Mouse (Mus musculus) lung, adult 2 months (tissue): ENCODE measurements around the gene Cryba1.

Experiments
- CTCF ChIP-seq: fragments of 200-500 bp; IDR thresholded peaks from 2 replicates; pipeline ENCODE4 v1.5.1; 2011; ENCODE audit warnings: mild to moderate bottlenecking, low read length, control low read depth; ENCODE audit not compliant: insufficient read depth
- POLR2A ChIP-seq: fragments of 200-500 bp; IDR thresholded peaks from 2 replicates; pipeline ENCODE4 v1.6.1; 2011; ENCODE audit warnings: low read depth, mild to moderate bottlenecking, control low read depth, low read length, borderline replicate concordance; ENCODE audit errors: extremely low read depth

DNA sequence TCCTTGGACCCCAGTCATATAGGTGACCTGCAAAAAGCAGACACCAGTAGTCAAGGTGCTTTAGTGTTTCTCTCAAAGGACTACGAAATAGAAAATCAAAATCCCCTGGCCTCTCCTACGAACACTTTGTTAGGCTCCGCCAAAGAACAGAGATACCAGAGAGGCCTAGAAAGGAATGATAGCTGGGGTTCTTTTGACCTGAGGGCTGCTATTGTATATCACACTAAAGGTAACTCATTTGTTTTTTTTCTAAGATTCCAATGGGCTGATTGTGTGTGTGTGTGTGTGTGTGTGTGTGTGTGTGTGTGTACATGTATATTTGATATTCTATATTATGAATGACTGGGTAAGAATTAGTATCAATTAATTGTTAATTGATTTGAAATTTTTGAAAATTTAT, 32.1 kb downstream of the Cryba1 start:
- no peak for TF ChIP-seq CTCF
- TF ChIP-seq POLR2A, result no peak
